Mouse (Mus musculus): Measurements from ENCODE around the gene Gm28539. TPM values are rescaled to one million over a fixed set of nuclear protein-coding genes. Genes with fewer than 3 reads are reported as not detected.
"Not testable (repeated sequence)": the region's sequence is repeated elsewhere in the genome, so short reads cannot be mapped to it uniquely, and the experiment has no call there.

Gm28539 gene
- polyA plus RNA-seq, 1 experiment from 2014 or later, result not detected

DNA sequence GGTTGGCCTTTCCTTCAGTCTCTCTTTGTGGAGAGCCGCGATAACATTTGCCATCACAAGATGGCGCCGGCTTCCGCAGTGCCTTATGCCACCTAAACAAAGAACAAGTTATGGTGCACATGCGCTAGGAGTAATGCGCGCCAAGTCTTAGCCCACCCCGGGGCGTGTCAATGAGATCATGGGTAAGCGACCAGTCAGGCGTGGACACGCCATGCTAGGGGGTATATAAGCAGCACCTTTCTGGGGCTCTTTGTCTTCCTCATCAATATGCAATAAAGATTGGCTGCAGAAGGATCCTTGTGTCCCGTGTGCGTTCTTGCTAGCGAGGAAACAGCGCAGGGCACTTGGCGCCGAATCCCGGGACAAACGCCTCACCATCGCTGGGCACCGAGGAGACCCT, 139.3 kb downstream of the Gm28539 start:
- H3K36me3 ChIP-seq (ENCODE audit: control insufficient read depth, insufficient read depth); H3K4me2 ChIP-seq (ENCODE audit: low read length); H3K9me3 ChIP-seq (ENCODE audit: control insufficient read depth, low read length); H3K4me1 ChIP-seq (replicated peaks; ENCODE audit: control insufficient read depth, insufficient read depth, low read length); H3K4me3 ChIP-seq (replicated peaks; ENCODE audit: low read length); H3K9ac ChIP-seq (replicated peaks; ENCODE audit: low read depth, low read length); ATAC-seq; H3K27ac ChIP-seq (ENCODE audit: low read length); H3K27me3 ChIP-seq (replicated peaks; ENCODE audit: control insufficient read depth, insufficient read depth, low read length): not testable (repeated sequence)
- WGBS, result 89% methylated on average over 23 of the region's 23 CpGs

GRCm38 (mm10) chr16:18976315-18976714, 139.9 kb downstream of the Gm28539 start:
- no peak overlapping the region for H3K4me2 ChIP-seq (ENCODE audit: low read length)
- no peaks in the 10 kb centered on the region for H3K4me1 ChIP-seq (replicated peaks; ENCODE audit: control insufficient read depth, insufficient read depth, low read length)
- H3K4me3 ChIP-seq (replicated peaks; ENCODE audit: low read length), result 0 out of 2 replicates have a peak overlapping the region, but pooled peaks have one; percentile 2
- H3K27me3 ChIP-seq (replicated peaks; ENCODE audit: control insufficient read depth, insufficient read depth, low read length), result no peaks in the 10 kb centered on the region
- peaks cover 2% of the 10 kb centered on the region; the same call in 1 of the 2 replicates for H3K9me3 ChIP-seq (ENCODE audit: control insufficient read depth, low read length)
- no peak for ATAC-seq
- H3K36me3 ChIP-seq (ENCODE audit: control insufficient read depth, insufficient read depth), result peaks cover under 1% of the 10 kb centered on the region
- H3K9ac ChIP-seq (replicated peaks; ENCODE audit: low read depth, low read length), result no peak overlapping the region
- H3K27ac ChIP-seq (ENCODE audit: low read length), result no peak overlapping the region
- 83% methylated on average over 16 of the region's 23 CpGs for WGBS

- Histone ChIP-seq H3K27ac (ENCODE audit: low read length) (no peak overlapping the region), H3K36me3 (ENCODE audit: control insufficient read depth, insufficient read depth) (no peaks in the 10 kb centered on the region), H3K4me2 (ENCODE audit: low read length) (no peak overlapping the region), H3K4me3 (replicated peaks; ENCODE audit: low read length) (no peak overlapping the region), H3K27me3 (replicated peaks; ENCODE audit: control insufficient read depth, insufficient read depth, low read length) (no peaks in the 10 kb centered on the region), H3K4me1 (replicated peaks; ENCODE audit: control insufficient read depth, insufficient read depth, low read length) (no peaks in the 10 kb centered on the region), H3K9me3 (ENCODE audit: control insufficient read depth, low read length) (no peaks in the 10 kb centered on the region), H3K9ac (replicated peaks; ENCODE audit: low read depth, low read length) (no peak overlapping the region)
- WGBS, result 84% methylated on average over 3 of the region's 3 CpGs
- no peak for ATAC-seq
These were observed 150.0 kb downstream of the Gm28539 start for GRCm38 (mm10) chr16:18986381-18986780.

DNA sequence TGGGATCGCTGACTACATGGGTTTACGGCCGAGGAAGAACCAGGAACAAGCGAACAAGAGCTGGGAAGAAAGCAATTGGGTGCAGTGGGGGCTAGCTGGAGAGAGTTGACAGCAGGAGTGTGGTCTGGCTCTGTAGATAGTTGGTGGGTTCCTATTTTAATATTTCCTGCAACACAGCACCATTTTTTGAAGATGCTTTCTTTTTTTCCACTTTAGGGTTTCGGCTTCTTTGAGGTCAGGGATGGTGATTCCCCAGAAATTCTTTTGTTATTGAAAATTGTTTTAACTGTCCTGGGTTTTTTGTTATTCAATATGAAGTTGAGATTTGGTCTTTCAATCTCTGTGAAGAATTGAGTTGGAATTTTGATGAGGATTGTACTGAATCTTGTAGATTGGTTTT, 150.5 kb downstream of the Gm28539 start:
- WGBS, result 92% methylated on average over 5 of the region's 5 CpGs
- Histone ChIP-seq H3K27me3 (replicated peaks; ENCODE audit: control insufficient read depth, insufficient read depth, low read length) (no peaks in the 10 kb centered on the region), H3K27ac (ENCODE audit: low read length) (no peak overlapping the region), H3K9ac (replicated peaks; ENCODE audit: low read depth, low read length) (no peak overlapping the region), H3K9me3 (ENCODE audit: control insufficient read depth, low read length) (no peaks in the 10 kb centered on the region), H3K4me3 (replicated peaks; ENCODE audit: low read length) (no peak overlapping the region), H3K36me3 (ENCODE audit: control insufficient read depth, insufficient read depth) (no peaks in the 10 kb centered on the region), H3K4me1 (replicated peaks; ENCODE audit: control insufficient read depth, insufficient read depth, low read length) (no peaks in the 10 kb centered on the region), H3K4me2 (ENCODE audit: low read length) (no peak overlapping the region)
- ATAC-seq, result no peak

GRCm38 (mm10) chr16:19002610-19003389, 166.4 kb downstream of the Gm28539 start:
- H3K4me2 ChIP-seq (ENCODE audit: low read length); H3K36me3 ChIP-seq (ENCODE audit: control insufficient read depth, insufficient read depth); H3K27me3 ChIP-seq (replicated peaks; ENCODE audit: control insufficient read depth, insufficient read depth, low read length); H3K9ac ChIP-seq (replicated peaks; ENCODE audit: low read depth, low read length); H3K27ac ChIP-seq (ENCODE audit: low read length); H3K4me1 ChIP-seq (replicated peaks; ENCODE audit: control insufficient read depth, insufficient read depth, low read length); ATAC-seq; H3K9me3 ChIP-seq (ENCODE audit: control insufficient read depth, low read length); H3K4me3 ChIP-seq (replicated peaks; ENCODE audit: low read length): not testable (repeated sequence)
- WGBS, result 32% methylated on average over 2 of the region's 2 CpGs

DNA sequence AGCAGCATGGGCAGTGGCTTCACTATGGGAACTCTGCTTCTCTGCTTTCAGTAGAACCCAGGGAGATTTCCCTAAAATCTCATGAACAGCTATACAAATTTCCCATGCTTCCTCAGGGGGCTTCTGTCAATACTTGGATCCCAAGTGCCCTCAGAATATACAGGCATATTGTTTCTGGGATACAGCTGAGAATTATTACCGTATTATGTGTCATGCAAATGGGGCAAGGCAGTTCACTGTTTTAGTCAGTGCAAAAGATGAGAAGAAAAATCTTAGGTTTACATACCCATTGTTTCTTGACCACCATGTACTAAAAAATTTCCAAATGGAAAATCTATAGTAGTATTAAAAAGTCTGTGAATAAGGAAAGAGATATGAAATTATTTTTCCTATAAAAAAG, 167.4 kb downstream of the Gm28539 start:
- no peak overlapping the region for H3K27ac ChIP-seq (ENCODE audit: low read length)
- H3K4me3 ChIP-seq (replicated peaks; ENCODE audit: low read length), result no peak overlapping the region
- H3K9ac ChIP-seq (replicated peaks; ENCODE audit: low read depth, low read length), result no peak overlapping the region
- no peaks in the 10 kb centered on the region for H3K27me3 ChIP-seq (replicated peaks; ENCODE audit: control insufficient read depth, insufficient read depth, low read length)
- WGBS, result 95% methylated on average over 1 of the region's 1 CpGs
- no peaks in the 10 kb centered on the region for H3K4me1 ChIP-seq (replicated peaks; ENCODE audit: control insufficient read depth, insufficient read depth, low read length)
- no peaks in the 10 kb centered on the region for H3K9me3 ChIP-seq (ENCODE audit: control insufficient read depth, low read length)
- ATAC-seq, result no peak
- H3K36me3 ChIP-seq (ENCODE audit: control insufficient read depth, insufficient read depth), result no peaks in the 10 kb centered on the region
- no peak overlapping the region for H3K4me2 ChIP-seq (ENCODE audit: low read length)

DNA sequence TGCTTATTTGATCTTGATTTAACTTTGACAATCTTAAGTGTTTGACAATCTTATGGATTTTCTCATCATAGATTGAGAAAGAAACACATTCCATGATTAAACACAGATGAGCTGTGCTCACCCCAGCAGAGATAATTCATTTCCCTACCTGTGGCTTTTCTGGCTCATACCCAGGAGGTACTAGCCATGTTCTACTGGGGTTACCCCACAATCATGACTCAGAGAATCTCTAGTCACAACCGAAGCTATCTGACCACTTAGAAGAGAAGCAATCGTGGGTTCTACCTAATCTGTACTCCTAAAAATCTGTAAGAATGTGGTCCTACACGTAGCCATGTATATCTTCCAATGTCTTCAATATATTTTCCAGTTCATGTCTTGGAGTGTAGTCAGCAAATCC, 168.9 kb downstream of the Gm28539 start:
- ATAC-seq, result no peak
- no peaks in the 10 kb centered on the region for H3K4me1 ChIP-seq (replicated peaks; ENCODE audit: control insufficient read depth, insufficient read depth, low read length)

More for the DNA sequence above, 168.9 kb downstream of the Gm28539 start:
- no peak overlapping the region for H3K4me3 ChIP-seq (replicated peaks; ENCODE audit: low read length)
- H3K27ac ChIP-seq (ENCODE audit: low read length), result no peak overlapping the region
- no peaks in the 10 kb centered on the region for H3K27me3 ChIP-seq (replicated peaks; ENCODE audit: control insufficient read depth, insufficient read depth, low read length)
- no peak overlapping the region for H3K4me2 ChIP-seq (ENCODE audit: low read length)
- no peaks in the 10 kb centered on the region for H3K36me3 ChIP-seq (ENCODE audit: control insufficient read depth, insufficient read depth)
- no peak overlapping the region for H3K9ac ChIP-seq (replicated peaks; ENCODE audit: low read depth, low read length)
- no peaks in the 10 kb centered on the region for H3K9me3 ChIP-seq (ENCODE audit: control insufficient read depth, low read length)
- WGBS, result 78% methylated on average over 3 of the region's 3 CpGs

Other genes starting within 250 kb of the Gm28539 start
- 0.28 and 0.56 TPM in 2 replicates for gene Tbx1, start 245.9 kb upstream of the Gm28539 start, polyA plus RNA-seq (2015; fragmentation: Nextera tagmentation; extraction: Ambion mirVana)
- 8.0 and 9.5 TPM in 2 replicates for gene Gp1bb, start 214.2 kb upstream of the Gm28539 start, polyA plus RNA-seq (2015; fragmentation: Nextera tagmentation; extraction: Ambion mirVana)
- 16.9 and 23.4 TPM in 2 replicates for gene Gm49601, start 210.2 kb upstream of the Gm28539 start, polyA plus RNA-seq (2015; fragmentation: Nextera tagmentation; extraction: Ambion mirVana)
- gene Sept5, start 206.6 kb upstream of the Gm28539 start, polyA plus RNA-seq (2015; fragmentation: Nextera tagmentation; extraction: Ambion mirVana), result 216 and 228 TPM in 2 replicates
- gene Cldn5, start 59.7 kb upstream of the Gm28539 start, polyA plus RNA-seq (2015; fragmentation: Nextera tagmentation; extraction: Ambion mirVana), result 90.7 and 106 TPM in 2 replicates
- gene Ufd1, start 24.8 kb upstream of the Gm28539 start, polyA plus RNA-seq (2015; fragmentation: Nextera tagmentation; extraction: Ambion mirVana), result 115 and 130 TPM in 2 replicates
- gene Cdc45, start 24.6 kb upstream of the Gm28539 start, polyA plus RNA-seq (2015; fragmentation: Nextera tagmentation; extraction: Ambion mirVana), result 21.1 and 23.7 TPM in 2 replicates
- 27.8 and 32.5 TPM in 2 replicates for gene 2510002D24Rik, start within 50 bp of the Gm28539 start, polyA plus RNA-seq (2015; fragmentation: Nextera tagmentation; extraction: Ambion mirVana)
- gene Mrpl40, start 40.3 kb downstream of the Gm28539 start, polyA plus RNA-seq (2015; fragmentation: Nextera tagmentation; extraction: Ambion mirVana), result 60.5 and 71.3 TPM in 2 replicates
- gene Hira, start 40.5 kb downstream of the Gm28539 start, polyA plus RNA-seq (2015; fragmentation: Nextera tagmentation; extraction: Ambion mirVana), result 20.2 and 23.1 TPM in 2 replicates